Mouse (Mus musculus): ENCODE measurements around the gene Ankrd55. TPM values are rescaled to one million over a fixed set of nuclear protein-coding genes. Genes with fewer than 3 reads are reported as not detected.
A peak's percentile ranks its signal among the peaks of the same experiment; 100 is the strongest.
"Not testable (repeated sequence)": the region's sequence is repeated elsewhere in the genome, so short reads cannot be mapped to it uniquely, and the experiment has no call there.

The Ankrd55 gene
- total RNA-seq, 2 experiments from 2014 or later = 3.3 to 3.5 TPM

- no peak for DNase-seq
These were observed 6.2 kb downstream of the Ankrd55 start for GRCm38 (mm10) chr13:112294446-112294845.

GRCm38 (mm10) chr13:112297781-112298180 lies 9.5 kb downstream of the Ankrd55 start:
- DNase-seq = no peak

GRCm38 (mm10) chr13:112303429-112303828 lies 15.2 kb downstream of the Ankrd55 start:
- DNase-seq = no peak

DNA sequence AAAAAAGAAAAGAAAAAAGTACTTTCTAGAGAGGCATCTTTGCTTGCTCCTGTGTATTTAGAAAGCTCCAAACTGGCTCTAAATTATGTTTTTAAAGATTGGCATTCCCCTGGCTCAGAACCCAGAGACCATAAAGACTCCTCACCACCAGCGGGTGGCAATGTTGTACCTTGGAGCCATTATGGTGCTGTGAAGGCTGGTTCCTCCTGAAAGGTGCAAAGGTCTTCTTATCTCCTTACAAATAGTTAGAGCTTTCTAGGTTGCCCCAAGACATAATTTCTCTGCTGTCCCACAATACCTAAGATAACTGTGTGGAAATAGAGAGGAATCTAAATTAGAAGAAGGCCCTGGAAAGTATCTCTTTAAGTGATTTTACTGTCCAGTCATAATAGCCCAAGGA lies 20.4 kb downstream of the Ankrd55 start:
- peak in 1 of 2 experiments; percentile 25 for DNase-seq

GRCm38 (mm10) chr13:112311611-112312010 lies 23.4 kb downstream of the Ankrd55 start:
- not testable (repeated sequence) for DNase-seq

DNA sequence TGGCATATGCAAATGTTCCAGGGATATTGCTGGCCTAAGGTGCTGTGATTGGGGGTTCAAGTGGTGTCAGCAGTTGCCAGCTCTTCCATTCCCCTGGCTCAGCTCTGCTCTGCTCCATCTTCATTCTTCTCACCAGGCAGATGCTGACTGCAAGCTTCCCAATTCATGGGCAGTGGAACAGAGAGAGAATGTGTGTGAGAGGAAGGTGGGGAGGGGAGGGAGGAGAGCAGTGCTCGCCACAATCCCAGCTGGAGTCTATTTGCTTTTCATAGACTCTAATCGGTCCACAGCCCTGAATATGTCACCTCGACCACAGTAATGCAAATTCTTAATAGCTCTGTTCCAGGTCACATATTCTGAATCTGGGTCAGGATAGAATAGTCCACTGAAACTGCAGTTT lies 27.2 kb downstream of the Ankrd55 start:
- no peak for DNase-seq

DNA sequence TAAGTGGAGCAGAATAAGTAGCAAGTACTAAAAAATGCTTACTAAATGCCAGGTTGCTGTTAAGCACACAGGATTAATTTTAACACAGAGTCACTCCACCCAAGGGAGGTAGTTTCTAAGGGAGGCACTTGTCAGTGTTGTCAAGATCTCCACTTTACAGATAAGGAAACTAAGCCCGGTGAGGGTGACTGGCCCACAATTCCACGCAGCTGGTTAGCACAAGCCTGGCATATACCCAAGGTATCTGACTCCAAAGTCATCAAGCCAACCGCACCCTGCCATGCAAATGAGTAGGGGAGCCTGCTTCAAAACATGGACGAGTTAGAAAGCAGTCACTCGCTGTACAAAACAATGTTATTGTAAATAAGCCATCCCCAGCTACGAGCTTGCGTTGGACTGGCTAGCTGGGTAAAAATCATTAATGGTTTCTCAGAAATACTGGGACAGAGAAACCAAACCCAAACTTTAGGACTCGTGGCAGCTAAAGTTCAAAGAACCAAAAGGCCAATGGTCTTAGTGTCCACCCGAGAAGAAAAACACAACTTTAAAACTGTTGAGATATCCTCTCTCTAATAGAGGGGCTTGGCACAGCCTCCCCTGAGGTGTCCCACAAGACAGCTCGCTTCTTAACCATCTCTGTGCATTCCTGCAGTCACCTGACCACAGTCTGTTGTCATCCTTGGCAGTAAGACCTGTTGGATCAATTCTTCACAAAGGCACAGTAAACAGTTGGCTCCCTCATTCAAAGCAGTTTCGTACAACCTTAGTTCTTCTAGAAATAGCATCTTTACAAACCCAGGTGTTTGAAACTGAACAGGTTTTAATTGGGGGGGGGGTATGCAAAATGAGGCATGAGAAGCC lies 28.6 kb downstream of the Ankrd55 start:
- DNase-seq = no peak

GRCm38 (mm10) chr13:112318124-112318523 lies 29.9 kb downstream of the Ankrd55 start:
- DNase-seq = no peak

- no peak for DNase-seq
These were observed 35.5 kb downstream of the Ankrd55 start for GRCm38 (mm10) chr13:112323591-112324266.

- no peak for DNase-seq
These were observed 36.9 kb downstream of the Ankrd55 start for GRCm38 (mm10) chr13:112325126-112325525.

DNA sequence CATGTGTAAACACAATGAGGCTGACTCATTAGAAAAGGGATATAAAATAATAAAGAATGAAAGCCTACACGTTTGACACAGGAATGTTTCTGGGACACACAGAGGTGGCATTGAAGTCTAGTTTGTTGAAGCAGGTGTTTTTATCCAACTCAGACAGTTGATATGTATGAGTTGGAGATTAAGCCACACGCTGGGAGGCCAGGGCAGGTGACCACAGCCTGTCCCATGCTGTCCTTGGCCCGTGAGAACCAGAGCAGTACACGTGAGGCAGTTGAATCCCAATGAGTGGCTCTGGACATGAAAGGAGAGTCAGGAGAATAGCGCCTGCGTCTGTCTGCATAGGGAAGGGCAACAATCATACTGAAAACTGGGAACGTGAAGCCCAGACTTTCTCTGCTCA lies 38.2 kb downstream of the Ankrd55 start:
- no peak for DNase-seq

- DNase-seq = no peak
These were observed 38.7 kb downstream of the Ankrd55 start for GRCm38 (mm10) chr13:112326977-112327376.

- DNase-seq = no peak
These were observed 39.3 kb downstream of the Ankrd55 start for GRCm38 (mm10) chr13:112327511-112327910.

DNA sequence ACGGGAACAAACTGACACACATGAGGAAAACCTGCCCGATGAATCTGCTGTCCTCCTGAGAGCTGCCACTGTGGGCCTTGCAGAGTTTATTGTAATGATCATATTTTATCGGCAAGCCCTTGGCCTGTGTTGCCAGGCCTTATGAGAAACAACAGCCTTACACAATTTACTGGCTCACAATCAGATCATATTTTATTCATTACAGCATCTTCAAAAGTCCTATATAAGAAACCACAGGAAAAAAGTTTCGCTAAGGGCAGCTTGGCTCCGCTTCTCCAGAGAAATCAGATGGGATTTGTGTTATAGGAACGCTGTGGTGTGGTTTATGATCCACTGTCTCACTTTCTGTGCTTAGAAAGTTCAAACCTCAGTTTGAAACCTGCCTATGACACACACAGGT lies 42.0 kb downstream of the Ankrd55 start:
- no peak for DNase-seq

DNA sequence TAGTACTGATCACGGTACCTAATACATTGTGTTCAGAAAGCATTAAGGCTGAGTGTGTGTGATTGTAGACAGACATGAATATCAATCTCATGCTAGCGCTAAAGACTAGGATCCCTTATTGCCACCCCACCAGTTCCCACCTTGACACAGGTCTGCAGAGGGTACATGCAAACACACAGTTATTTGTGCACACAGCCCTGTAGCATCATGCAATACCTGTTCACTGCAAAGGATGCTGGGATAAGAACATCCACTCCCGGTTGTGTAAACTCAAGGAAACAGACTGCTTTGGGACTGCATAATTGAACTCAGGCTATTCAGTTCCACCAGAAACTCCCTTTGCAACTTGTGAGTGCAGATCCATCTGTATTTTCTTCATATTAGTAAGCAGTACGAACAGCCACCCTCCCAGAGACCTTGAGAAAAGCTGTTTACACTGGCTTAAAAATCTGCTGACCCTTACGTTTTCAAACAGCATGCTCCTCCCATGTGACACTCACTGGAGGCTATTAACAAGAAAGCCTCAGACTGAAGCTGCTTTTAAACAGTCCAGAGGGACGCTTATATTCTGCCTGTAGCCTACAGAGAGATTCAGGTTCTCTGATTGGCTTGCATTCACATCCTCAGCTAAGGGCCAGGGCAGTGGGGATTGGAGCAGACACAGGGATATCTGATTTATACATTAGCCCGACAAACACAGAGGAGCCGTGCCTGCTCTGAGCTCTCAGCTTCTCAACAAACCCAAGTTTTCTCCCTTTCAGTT lies 42.8 kb downstream of the Ankrd55 start:
- DNase-seq = no peak

DNA sequence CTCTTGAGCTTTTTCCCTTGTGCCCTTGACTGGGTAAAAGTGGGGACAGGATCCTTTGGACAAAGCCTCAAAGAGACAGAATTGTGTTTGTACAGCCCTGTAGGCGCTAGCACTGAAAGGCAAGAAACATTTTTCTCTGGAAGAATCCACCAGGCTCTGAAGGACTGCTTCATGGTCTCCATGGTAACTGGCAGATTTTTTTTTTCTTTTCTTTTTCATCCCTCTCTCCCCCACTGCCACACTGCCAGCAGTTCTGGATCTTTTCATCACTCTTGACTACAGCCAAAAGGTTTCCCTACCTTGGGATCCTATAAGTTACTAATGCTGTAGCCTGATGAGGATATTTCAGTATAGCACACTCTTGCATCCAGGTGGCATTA lies 43.4 kb downstream of the Ankrd55 start:
- DNase-seq = peak in 1 of 2 experiments; percentile 26

- DNase-seq = no peak
These were observed 47.3 kb downstream of the Ankrd55 start for GRCm38 (mm10) chr13:112335531-112335930.

- DNase-seq = no peak
These were observed 48.9 kb downstream of the Ankrd55 start for GRCm38 (mm10) chr13:112337146-112337545.

DNA sequence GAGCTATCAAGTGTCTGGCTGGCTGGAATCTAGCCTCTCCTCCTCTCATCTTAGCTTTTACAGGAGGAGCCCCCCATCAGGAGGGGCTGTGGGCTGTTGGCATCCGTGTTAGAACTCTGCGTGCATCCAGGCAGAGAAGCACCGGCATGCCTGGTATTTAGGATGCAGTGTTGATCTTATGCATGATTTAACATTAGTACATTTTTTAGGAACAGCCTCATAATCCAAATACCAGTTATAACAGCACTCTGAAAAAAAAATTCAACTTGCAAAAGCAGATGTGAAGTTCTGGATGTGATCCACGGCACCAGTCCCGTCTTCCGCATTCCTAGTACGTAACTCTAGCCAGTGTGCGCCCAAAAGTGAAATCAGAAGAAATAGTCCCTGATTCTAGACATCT lies 52.0 kb downstream of the Ankrd55 start:
- DNase-seq = no peak

DNA sequence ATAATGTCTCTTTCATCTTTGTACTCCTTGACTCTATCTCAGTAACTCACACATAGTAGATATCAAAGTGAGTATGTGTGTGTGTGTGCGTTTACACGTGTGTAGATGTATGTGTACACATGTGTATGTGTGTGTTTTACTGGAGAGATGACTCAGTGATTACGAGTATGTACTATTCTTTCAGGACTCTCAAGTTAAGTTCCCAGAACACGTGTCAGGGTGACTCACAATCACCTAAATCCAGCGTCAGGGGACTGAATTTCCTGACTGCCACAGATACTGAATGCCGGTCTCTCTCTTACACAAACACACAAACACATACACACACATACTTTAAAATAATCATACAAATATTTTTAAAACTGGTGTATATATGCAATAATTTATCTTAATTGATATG lies 52.5 kb downstream of the Ankrd55 start:
- DNase-seq = no peak

DNA sequence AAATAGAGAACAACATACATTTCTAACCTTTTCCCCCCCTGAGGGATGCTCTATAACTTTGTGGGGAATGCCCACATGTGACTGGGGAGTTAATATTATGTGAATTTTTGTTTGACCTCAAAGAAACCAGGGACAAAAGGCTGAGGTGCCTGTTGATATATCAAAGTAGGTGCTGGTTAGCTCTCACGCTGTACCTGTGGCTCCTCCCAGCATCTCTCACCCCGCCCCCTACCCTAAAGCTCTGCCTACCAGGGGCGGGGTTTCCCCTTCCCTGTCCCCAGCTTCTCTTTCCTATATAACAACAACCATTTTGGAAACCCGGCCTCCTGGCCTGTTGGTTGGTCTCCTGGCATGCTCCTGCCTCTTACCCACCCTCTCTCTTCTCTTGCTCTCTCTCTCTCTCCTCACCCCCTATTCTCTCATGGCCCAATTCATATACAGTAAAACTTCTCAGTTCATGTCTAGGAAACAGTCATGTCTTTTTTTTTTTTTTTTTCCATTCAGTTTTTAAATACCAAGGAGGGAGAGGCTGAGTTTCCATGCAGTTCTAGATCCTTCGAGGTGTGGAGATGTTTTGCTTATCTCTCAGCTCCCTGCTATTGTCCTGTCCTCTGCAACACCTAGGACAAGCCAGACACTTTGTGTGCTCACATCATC lies 54.8 kb downstream of the Ankrd55 start:
- no peak for DNase-seq

DNA sequence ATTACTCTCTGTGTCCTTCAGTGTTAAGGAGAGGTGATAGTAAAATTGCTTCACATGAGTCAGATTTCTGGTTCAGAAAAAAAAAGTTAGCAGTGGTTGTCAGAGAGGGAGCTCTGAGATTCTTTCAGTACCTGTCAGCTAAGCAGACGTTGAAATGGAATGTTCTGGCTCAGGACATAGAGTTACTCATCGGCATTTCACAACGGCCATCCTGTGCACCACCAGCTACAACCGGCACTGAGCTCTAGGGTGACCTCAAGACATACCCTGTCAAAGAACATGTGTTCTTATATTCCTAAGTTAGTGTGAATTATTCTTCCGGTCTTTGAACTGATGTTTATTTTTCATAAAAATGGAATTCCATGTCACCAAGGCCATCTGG lies 55.4 kb downstream of the Ankrd55 start:
- DNase-seq = no peak
